Mouse (Mus musculus): Measurements from ENCODE around the gene Klhdc8a. TPM values are rescaled to one million over a fixed set of nuclear protein-coding genes. Genes with fewer than 3 reads are reported as not detected.
"Not testable (repeated sequence)": the region's sequence is repeated elsewhere in the genome, so short reads cannot be mapped to it uniquely, and the experiment has no call there.

The Klhdc8a gene
- polyA plus RNA-seq, 1 experiment from 2014 or later: 3.4 TPM

DNA sequence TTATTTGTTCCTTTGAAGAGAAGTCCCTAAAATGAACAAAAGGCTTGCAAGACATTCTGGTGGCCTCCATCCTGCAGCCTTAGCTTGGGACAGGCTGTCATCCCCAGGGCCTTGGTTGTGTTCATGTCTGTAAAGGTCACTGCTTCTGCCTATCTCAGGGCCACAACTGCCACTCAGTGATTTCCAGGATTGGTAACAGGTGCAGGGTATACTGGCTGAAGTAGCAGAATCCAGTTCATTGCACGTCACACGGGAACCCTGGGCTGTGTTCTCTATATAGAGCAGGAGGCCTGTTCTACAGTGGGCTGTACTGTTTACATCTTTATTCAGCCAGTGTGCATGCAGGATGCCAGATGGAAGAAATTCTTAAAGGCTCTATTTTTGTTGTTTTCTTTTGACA lies 30.5 kb upstream of the Klhdc8a start:
- Histone ChIP-seq H3K27ac (ENCODE audit: low read length) (no peak overlapping the region), H3K4me2 (ENCODE audit: low read length) (no peak overlapping the region), H3K4me1 (replicated peaks; ENCODE audit: control insufficient read depth, insufficient read depth, low read length) (peaks cover 7% of the 10 kb centered on the region), H3K36me3 (ENCODE audit: control insufficient read depth, insufficient read depth) (no peaks in the 10 kb centered on the region), H3K4me3 (replicated peaks; ENCODE audit: low read length) (no peak overlapping the region), H3K9me3 (ENCODE audit: control insufficient read depth, low read length) (no peaks in the 10 kb centered on the region), H3K27me3 (replicated peaks; ENCODE audit: control insufficient read depth, insufficient read depth, low read length) (no peaks in the 10 kb centered on the region), H3K9ac (replicated peaks; ENCODE audit: low read depth, low read length) (no peak overlapping the region)
- peak; percentile 61; the same call in 1 of the 2 replicates for ATAC-seq
- WGBS: 35% methylated on average over 2 of the region's 2 CpGs

DNA sequence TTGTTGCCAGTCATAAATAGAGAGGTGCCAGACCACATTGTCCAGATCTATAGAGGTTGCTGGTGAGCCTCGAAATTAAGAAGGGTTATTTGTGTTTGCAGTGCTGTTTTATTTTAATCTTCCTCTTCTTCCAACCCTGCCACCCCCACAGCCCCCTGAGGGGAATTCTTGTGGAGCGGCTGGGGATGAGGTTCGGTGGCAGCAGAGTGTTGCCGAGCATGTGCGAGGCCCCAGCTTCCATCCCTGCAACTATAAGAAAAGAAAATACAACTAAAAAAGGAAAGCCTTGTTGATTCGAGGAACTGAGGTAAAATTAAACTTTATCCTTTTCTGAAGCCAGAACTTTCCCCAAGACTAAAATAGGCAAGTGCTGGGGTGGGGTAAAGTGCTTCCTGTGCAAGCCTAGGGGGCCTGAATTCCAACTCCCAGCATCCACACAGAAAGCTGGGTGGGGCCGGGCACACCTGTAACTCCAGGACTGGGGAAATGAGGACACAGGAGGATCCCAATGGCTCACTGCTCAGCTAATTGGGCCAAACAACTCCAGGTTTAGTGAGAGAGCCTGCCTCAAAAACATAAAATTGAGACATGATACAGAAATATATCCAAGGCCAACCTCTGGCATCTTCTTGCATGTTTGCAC lies 29.9 kb upstream of the Klhdc8a start:
- WGBS: 45% methylated on average over 7 of the region's 7 CpGs
- Histone ChIP-seq H3K9ac (replicated peaks; ENCODE audit: low read depth, low read length) (no peak overlapping the region), H3K27ac (ENCODE audit: low read length) (no peak overlapping the region), H3K9me3 (ENCODE audit: control insufficient read depth, low read length) (no peaks in the 10 kb centered on the region), H3K36me3 (ENCODE audit: control insufficient read depth, insufficient read depth) (no peaks in the 10 kb centered on the region), H3K4me2 (ENCODE audit: low read length) (no peak overlapping the region), H3K4me1 (replicated peaks; ENCODE audit: control insufficient read depth, insufficient read depth, low read length) (peaks cover 7% of the 10 kb centered on the region), H3K27me3 (replicated peaks; ENCODE audit: control insufficient read depth, insufficient read depth, low read length) (no peaks in the 10 kb centered on the region), H3K4me3 (replicated peaks; ENCODE audit: low read length) (no peak overlapping the region)
- ATAC-seq: peak; percentile 33; the same call in 1 of the 2 replicates

DNA sequence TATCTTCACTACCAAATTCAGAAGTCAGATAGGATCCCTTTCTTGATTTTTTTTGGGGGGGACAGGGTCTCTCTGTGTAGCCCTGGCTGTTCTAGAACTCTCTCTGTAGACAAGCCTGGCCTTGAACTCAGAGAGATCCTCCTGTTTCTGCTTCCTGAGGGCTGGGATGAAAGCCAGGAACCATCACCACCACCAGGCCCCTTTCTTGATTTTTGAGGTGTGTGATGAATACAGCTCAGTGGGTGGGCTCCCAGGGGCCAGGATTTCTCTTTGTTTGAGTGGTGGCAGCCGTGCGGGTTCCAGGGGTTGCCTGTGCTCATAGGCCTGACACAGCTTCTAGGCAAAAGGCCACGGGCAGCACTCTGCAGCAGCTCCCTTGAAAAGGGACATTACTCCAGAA lies 27.2 kb upstream of the Klhdc8a start:
- H3K4me3 ChIP-seq (replicated peaks; ENCODE audit: low read length): no peak overlapping the region
- no peak for ATAC-seq
- no peaks in the 10 kb centered on the region for H3K9me3 ChIP-seq (ENCODE audit: control insufficient read depth, low read length)
- H3K4me1 ChIP-seq (replicated peaks; ENCODE audit: control insufficient read depth, insufficient read depth, low read length): peaks cover 7% of the 10 kb centered on the region
- no peak overlapping the region for H3K4me2 ChIP-seq (ENCODE audit: low read length)
- no peaks in the 10 kb centered on the region for H3K36me3 ChIP-seq (ENCODE audit: control insufficient read depth, insufficient read depth)
- no peaks in the 10 kb centered on the region for H3K27me3 ChIP-seq (replicated peaks; ENCODE audit: control insufficient read depth, insufficient read depth, low read length)
- 38% methylated on average over 3 of the region's 3 CpGs for WGBS
- no peak overlapping the region for H3K9ac ChIP-seq (replicated peaks; ENCODE audit: low read depth, low read length)
- no peak overlapping the region for H3K27ac ChIP-seq (ENCODE audit: low read length)

DNA sequence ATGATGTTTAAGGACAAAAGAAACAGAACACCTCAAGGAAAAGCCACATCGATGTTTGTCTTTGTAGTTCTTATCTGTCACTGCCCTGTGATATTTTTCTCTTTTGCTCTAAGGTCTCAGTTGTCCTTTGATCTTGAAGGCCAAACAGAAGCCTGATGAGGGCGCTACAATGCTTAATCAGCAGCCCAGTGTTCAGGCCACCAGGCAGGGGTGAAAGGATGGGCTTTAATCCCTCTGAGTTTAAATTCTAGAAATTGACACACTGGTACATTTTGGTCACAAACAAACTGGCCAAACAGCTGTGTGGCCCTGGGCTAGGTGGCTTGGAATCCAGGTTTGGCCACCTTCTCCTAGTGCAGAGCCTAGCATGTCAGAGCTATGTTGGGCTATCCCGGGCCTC lies 21.7 kb upstream of the Klhdc8a start:
- WGBS: 76% methylated on average over 3 of the region's 3 CpGs
- ATAC-seq: no peak
- no peaks in the 10 kb centered on the region for H3K27me3 ChIP-seq (replicated peaks; ENCODE audit: control insufficient read depth, insufficient read depth, low read length)
- H3K9ac ChIP-seq (replicated peaks; ENCODE audit: low read depth, low read length): no peak overlapping the region
- H3K4me1 ChIP-seq (replicated peaks; ENCODE audit: control insufficient read depth, insufficient read depth, low read length): peaks cover 3% of the 10 kb centered on the region
- H3K36me3 ChIP-seq (ENCODE audit: control insufficient read depth, insufficient read depth): no peaks in the 10 kb centered on the region
- H3K9me3 ChIP-seq (ENCODE audit: control insufficient read depth, low read length): no peaks in the 10 kb centered on the region
- H3K4me3 ChIP-seq (replicated peaks; ENCODE audit: low read length): no peak overlapping the region
- no peak overlapping the region for H3K4me2 ChIP-seq (ENCODE audit: low read length)
- no peak overlapping the region for H3K27ac ChIP-seq (ENCODE audit: low read length)

DNA sequence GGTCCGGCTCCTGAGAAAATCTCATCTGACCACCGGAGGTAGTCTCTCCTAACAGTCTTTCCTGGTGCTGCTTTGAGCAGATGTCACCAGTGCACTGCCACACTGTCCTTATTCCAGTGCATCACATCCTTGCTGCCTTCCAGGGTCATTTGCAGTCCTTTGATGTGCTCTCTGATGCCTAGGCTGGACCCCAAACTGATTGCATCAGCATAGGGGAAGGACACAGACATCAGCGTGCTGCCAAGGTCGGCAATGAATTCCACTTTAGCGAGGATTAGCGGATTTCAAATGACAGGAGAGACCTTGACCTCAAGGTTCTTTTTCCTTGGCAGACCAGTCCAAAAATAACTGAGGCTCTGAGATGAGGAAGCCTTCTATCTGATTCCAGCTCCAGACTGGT lies 21.3 kb upstream of the Klhdc8a start:
- Histone ChIP-seq H3K4me1 (replicated peaks; ENCODE audit: control insufficient read depth, insufficient read depth, low read length) (peaks cover 7% of the 10 kb centered on the region), H3K27ac (ENCODE audit: low read length) (no peak overlapping the region), H3K4me2 (ENCODE audit: low read length) (no peak overlapping the region), H3K4me3 (replicated peaks; ENCODE audit: low read length) (no peak overlapping the region), H3K27me3 (replicated peaks; ENCODE audit: control insufficient read depth, insufficient read depth, low read length) (no peaks in the 10 kb centered on the region), H3K9ac (replicated peaks; ENCODE audit: low read depth, low read length) (no peak overlapping the region), H3K36me3 (ENCODE audit: control insufficient read depth, insufficient read depth) (no peaks in the 10 kb centered on the region), H3K9me3 (ENCODE audit: control insufficient read depth, low read length) (no peaks in the 10 kb centered on the region)
- ATAC-seq: no peak
- WGBS: 78% methylated on average over 6 of the region's 6 CpGs

DNA sequence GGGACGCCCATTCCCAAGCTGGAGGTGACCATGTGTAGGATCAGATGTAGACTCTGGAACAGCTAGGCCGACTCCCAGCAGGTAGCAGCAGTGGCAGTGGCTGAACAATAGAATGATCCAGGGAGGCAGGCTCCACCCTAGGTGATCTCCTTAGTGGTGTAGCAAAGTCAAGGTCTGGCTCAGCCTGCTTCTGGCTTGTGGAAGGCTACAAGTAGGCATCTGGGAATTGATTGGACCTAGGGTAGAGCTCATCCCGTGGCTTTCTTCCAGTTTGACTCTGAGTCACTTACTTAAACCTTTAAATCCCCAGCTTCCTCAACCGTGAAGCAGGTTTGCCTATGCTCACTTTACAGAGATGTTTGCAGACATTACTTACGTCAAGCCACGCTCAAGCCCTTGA lies 17.8 kb upstream of the Klhdc8a start:
- H3K4me3 ChIP-seq (replicated peaks; ENCODE audit: low read length); H3K27ac ChIP-seq (ENCODE audit: low read length); H3K36me3 ChIP-seq (ENCODE audit: control insufficient read depth, insufficient read depth); H3K9ac ChIP-seq (replicated peaks; ENCODE audit: low read depth, low read length); H3K4me2 ChIP-seq (ENCODE audit: low read length); H3K9me3 ChIP-seq (ENCODE audit: control insufficient read depth, low read length); ATAC-seq; H3K27me3 ChIP-seq (replicated peaks; ENCODE audit: control insufficient read depth, insufficient read depth, low read length): not testable (repeated sequence)
- H3K4me1 ChIP-seq (replicated peaks; ENCODE audit: control insufficient read depth, insufficient read depth, low read length): peaks cover 15% of the 10 kb centered on the region
- WGBS: 79% methylated on average over 6 of the region's 6 CpGs

DNA sequence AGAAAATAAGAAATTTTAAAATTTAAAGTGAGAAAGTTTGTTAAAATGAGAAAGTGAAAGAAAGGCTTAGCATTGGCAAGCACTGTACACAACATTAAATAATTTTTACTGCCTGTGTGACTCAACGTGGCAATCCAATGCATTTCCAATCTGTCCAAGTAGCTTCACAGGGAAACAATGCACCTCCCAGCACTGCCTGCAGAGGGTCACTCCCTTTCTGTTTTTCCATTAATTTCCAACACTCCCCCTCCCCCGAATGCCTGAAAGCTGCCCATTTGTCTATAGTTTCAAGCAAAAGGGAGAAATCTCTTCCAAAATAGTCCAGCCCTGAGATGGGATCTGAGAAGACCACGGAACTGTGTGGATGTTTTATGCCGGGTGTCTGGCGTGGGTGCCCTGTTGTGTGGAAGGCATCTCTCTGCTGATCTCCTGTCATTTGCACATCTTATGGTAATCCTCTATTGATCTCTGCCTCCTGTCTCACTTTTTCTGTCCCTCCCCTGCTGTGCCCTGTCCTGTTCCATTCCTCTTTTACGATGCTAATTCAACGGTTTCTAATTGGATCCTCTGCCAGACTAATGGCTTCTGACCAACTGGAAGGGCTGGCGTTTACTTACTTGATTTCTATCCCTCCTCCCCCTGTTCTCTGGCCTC lies 16.8 kb upstream of the Klhdc8a start:
- peak overlapping the region; percentile 3; the same call in 1 of the 2 replicates for H3K4me2 ChIP-seq (ENCODE audit: low read length)
- H3K27ac ChIP-seq (ENCODE audit: low read length): peak overlapping the region; percentile 50
- no peaks in the 10 kb centered on the region for H3K27me3 ChIP-seq (replicated peaks; ENCODE audit: control insufficient read depth, insufficient read depth, low read length)
- peak; percentile 51 for ATAC-seq
- H3K36me3 ChIP-seq (ENCODE audit: control insufficient read depth, insufficient read depth): no peaks in the 10 kb centered on the region
- no peaks in the 10 kb centered on the region for H3K9me3 ChIP-seq (ENCODE audit: control insufficient read depth, low read length)
- WGBS: 3% methylated on average over 8 of the region's 8 CpGs
- peaks cover 15% of the 10 kb centered on the region for H3K4me1 ChIP-seq (replicated peaks; ENCODE audit: control insufficient read depth, insufficient read depth, low read length)
- no peak overlapping the region for H3K4me3 ChIP-seq (replicated peaks; ENCODE audit: low read length)
- 0 out of 2 replicates have a peak overlapping the region, but pooled peaks have one; percentile 17 for H3K9ac ChIP-seq (replicated peaks; ENCODE audit: low read depth, low read length)

DNA sequence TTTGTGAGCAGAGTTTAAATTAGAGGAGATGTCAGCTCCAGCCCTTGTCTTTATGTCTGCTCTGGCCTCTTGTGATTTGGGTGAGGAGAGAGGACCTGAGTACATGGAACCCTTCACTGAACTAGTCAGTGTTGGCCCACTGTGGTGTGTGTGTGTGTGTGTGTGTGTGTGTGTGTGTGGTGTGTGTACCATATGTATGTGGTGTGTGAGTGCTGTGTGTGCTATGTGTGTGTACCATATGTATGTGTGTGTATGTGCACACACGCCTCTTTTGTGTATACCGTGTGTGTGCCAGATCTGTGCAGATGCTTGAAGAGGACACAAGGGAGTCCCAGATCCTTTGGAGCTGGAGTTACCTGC lies 16.3 kb upstream of the Klhdc8a start:
- H3K9ac ChIP-seq (replicated peaks; ENCODE audit: low read depth, low read length): no peak overlapping the region
- H3K27ac ChIP-seq (ENCODE audit: low read length): no peak overlapping the region
- H3K36me3 ChIP-seq (ENCODE audit: control insufficient read depth, insufficient read depth): no peaks in the 10 kb centered on the region
- peak; percentile 47 for ATAC-seq
- 78% methylated on average over 2 of the region's 2 CpGs for WGBS
- H3K4me1 ChIP-seq (replicated peaks; ENCODE audit: control insufficient read depth, insufficient read depth, low read length): peaks cover 15% of the 10 kb centered on the region
- H3K4me3 ChIP-seq (replicated peaks; ENCODE audit: low read length): no peak overlapping the region
- no peaks in the 10 kb centered on the region for H3K9me3 ChIP-seq (ENCODE audit: control insufficient read depth, low read length)
- H3K4me2 ChIP-seq (ENCODE audit: low read length): no peak overlapping the region
- H3K27me3 ChIP-seq (replicated peaks; ENCODE audit: control insufficient read depth, insufficient read depth, low read length): no peaks in the 10 kb centered on the region

DNA sequence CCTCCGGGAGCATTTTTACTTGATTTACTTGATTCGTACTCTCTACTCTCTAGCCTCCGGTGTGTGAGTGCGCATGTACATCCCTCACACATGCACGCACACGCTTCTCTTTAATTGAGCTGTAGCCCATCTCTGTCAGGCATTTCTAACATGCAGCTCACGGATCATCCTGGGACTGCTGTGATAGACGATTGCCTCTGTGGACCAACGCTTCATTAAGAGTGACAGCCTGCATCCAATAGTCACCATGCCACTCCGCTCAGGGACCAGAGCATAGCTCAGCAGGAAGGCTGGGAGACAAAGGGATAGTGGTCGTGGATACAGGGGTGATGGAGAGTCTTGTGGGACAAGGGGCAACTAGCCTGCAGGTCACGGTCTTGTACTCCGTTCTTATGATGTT lies 15.4 kb upstream of the Klhdc8a start:
- H3K4me1 ChIP-seq (replicated peaks; ENCODE audit: control insufficient read depth, insufficient read depth, low read length): peaks cover 23% of the 10 kb centered on the region
- H3K4me2 ChIP-seq (ENCODE audit: low read length): no peak overlapping the region
- no peak overlapping the region for H3K27ac ChIP-seq (ENCODE audit: low read length)
- no peak for ATAC-seq
- H3K27me3 ChIP-seq (replicated peaks; ENCODE audit: control insufficient read depth, insufficient read depth, low read length): no peaks in the 10 kb centered on the region
- H3K4me3 ChIP-seq (replicated peaks; ENCODE audit: low read length): no peak overlapping the region
- no peaks in the 10 kb centered on the region for H3K9me3 ChIP-seq (ENCODE audit: control insufficient read depth, low read length)
- H3K36me3 ChIP-seq (ENCODE audit: control insufficient read depth, insufficient read depth): no peaks in the 10 kb centered on the region
- 61% methylated on average over 13 of the region's 13 CpGs for WGBS
- no peak overlapping the region for H3K9ac ChIP-seq (replicated peaks; ENCODE audit: low read depth, low read length)
